Mouse (Mus musculus) stomach, embryonic 15.5 days (tissue): ENCODE measurements around the gene Cyp2c55. TPM values are rescaled to one million over a fixed set of nuclear protein-coding genes. Genes with fewer than 3 reads are reported as not detected.

Experiments used
- ATAC-seq: fragments of 200-750 bp; cut with Nextera tagmentation; 2 replicates; pipeline ENCODE4 v1.8.0; 2017; ENCODE audit warnings: low read depth, moderate number of reproducible peaks, moderate TSS enrichment; ENCODE audit not compliant: insufficient read depth, low FRiP score
- H3K27ac ChIP-seq: fragments of 300-500 bp; sonication (generic); 2 replicates; pipeline ENCODE4 v1.5.1; 2015; ENCODE audit warnings: mild to moderate bottlenecking, inconsistent platforms
- H3K27me3 ChIP-seq: fragments of 300-500 bp; sonication (generic); replicated peaks from 2 replicates; pipeline ENCODE4 v1.6.1; 2015; ENCODE audit warnings: inconsistent platforms
- H3K36me3 ChIP-seq: fragments of 300-500 bp; sonication (generic); 2 replicates; pipeline ENCODE4 v1.6.1; 2015; ENCODE audit warnings: inconsistent platforms
- H3K4me1 ChIP-seq: fragments of 300-500 bp; sonication (generic); 2 replicates; pipeline ENCODE4 v1.6.1; 2015; ENCODE audit warnings: inconsistent platforms
- H3K4me2 ChIP-seq: fragments of 300-500 bp; sonication (generic); 2 replicates; pipeline ENCODE4 v1.6.1; 2015; ENCODE audit warnings: mild to moderate bottlenecking, inconsistent platforms
- H3K4me3 ChIP-seq: fragments of 300-500 bp; sonication (generic); replicated peaks from 2 replicates; pipeline ENCODE4 v1.5.1; 2015; ENCODE audit warnings: inconsistent platforms
- H3K9ac ChIP-seq: fragments of 300-500 bp; sonication (generic); 2 replicates; pipeline ENCODE4 v1.6.1; 2015; ENCODE audit warnings: inconsistent platforms
- H3K9me3 ChIP-seq: fragments of 300-500 bp; sonication (generic); 2 replicates; pipeline ENCODE4 v1.6.1; 2016; ENCODE audit warnings: inconsistent platforms
- WGBS: fragments of 180-500 bp; shearing (Covaris S2); methylation state at CpG from one replicate; pipeline ENCODE4 v1.1.7; 2015; 5-methylcytosine and 5-hydroxymethylcytosine counted together
- polyA plus RNA-seq: library from polyadenylated mRNA; unstranded; fragments of >200 nt; fragmentation: Nextera tagmentation; extraction: Ambion mirVana; gene quantifications from 2 replicates; pipeline ENCODE4 v1.2.1, GENCODE M21; 2015

Gene Cyp2c55
- polyA plus RNA-seq: 0.60 and 0.68 TPM in 2 replicates

DNA sequence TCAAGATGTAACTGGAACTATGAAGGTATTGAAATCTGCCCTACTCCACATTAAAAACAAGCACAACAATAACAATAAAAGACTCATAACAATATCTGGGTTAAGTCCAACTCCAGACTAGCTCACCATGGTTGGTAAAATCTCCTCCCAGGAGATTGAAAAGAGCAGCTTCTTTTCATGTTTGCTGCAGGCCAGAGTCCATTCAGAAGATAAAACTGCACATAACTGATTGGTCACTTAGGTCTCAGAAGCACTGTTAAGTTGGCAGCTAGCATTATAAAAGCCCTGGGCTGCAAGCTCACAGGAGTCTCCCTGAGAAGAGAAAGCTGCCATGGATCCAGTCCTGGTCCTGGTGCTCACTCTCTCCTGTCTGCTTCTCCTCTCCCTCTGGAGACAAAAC, at the start of gene Cyp2c55:
Cyp2c55 (plus strand) TSS at position 305 of the 400 bp plus-strand sequence.
- ATAC-seq: no peak
- Histone ChIP-seq H3K9ac (no peak within 1 kb of the TSS), H3K27me3 (no peaks in the 10 kb centered on the region), H3K36me3 (no peaks in the 10 kb centered on the region), H3K4me3 (no peak within 1 kb of the TSS), H3K4me1 (no peaks in the 10 kb centered on the region), H3K9me3 (no peaks in the 10 kb centered on the region), H3K4me2 (no peak within 1 kb of the TSS), H3K27ac (no peak within 1 kb of the TSS)

DNA sequence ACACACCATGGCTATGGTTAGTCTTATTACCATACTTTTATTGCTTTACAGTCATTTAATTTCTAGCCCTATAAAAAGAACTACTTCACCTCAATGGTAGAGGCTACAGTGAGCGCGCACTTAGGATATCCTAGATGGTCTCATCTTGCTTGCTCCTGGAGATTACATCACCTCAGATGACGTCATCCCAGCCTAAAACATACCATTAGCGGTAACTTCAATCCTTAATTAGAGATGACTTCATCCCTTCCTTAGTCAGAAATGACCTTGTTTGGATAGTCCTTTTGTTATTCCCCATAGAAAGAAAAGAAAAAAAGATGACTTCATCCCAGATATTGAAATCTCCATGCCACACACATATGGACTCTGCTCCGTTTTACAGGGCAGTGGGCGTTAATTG, 36.1 kb upstream of the Cyp2c55 start:
- H3K4me3 ChIP-seq: no peak overlapping the region
- WGBS: 83% methylated on average over 6 of the region's 6 CpGs
- H3K27ac ChIP-seq: no peak overlapping the region
- no peak overlapping the region for H3K9ac ChIP-seq
- no peak for ATAC-seq
- peaks cover 3% of the 10 kb centered on the region; the same call in 1 of the 2 replicates for H3K36me3 ChIP-seq
- no peaks in the 10 kb centered on the region for H3K27me3 ChIP-seq
- H3K9me3 ChIP-seq: no peaks in the 10 kb centered on the region
- no peak overlapping the region for H3K4me2 ChIP-seq
- H3K4me1 ChIP-seq: no peaks in the 10 kb centered on the region

DNA sequence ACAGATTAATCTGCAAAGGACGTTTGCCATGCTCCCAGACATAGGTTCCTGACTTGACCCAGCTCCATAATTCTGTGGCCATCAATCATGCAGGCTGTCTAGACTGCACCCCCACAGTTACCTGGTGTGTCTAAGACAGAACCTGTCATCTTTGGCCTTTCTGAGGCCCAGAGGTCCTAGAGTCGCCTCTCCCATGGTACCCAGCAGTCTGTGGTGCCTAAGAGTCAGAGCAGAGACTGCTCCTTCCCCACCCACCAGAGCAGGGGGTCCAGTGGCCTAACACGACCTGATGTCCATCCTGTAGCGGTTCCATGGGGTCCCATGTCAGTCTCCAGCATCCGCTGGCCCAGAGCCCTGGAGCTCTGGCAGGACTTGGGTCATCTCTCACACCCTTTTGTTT, 34.2 kb upstream of the Cyp2c55 start:
- WGBS: 72% methylated on average over 5 of the region's 5 CpGs

DNA sequence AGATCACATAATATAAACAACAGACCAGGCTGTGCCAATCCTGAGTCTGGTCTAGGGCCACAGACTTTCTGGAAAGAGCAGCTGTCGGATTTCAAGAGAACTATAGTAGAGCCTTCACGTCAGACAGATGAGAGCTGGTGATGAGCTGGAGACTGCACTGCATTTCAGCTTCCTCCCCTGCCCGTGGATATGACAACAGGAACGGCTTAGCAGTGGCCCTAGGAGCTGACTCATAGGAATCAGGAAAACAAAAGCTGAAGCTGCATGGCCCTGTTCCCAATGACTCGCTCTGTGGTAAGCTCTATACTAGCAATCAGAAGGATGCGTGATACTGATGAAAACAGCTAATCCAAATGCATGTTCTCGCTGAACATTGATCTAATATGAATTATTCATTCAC, 33.2 kb upstream of the Cyp2c55 start:
- H3K36me3 ChIP-seq: peaks cover 3% of the 10 kb centered on the region; the same call in 1 of the 2 replicates
- H3K9ac ChIP-seq: no peak overlapping the region
- H3K4me2 ChIP-seq: no peak overlapping the region
- H3K27ac ChIP-seq: no peak overlapping the region
- 41% methylated on average over 7 of the region's 7 CpGs for WGBS
- no peaks in the 10 kb centered on the region for H3K4me1 ChIP-seq
- 0 out of 2 replicates have a peak, but pooled peaks have one; percentile 39 for ATAC-seq
- no peaks in the 10 kb centered on the region for H3K9me3 ChIP-seq
- no peaks in the 10 kb centered on the region for H3K27me3 ChIP-seq
- no peak overlapping the region for H3K4me3 ChIP-seq

More for the DNA sequence above, 34.2 kb upstream of the Cyp2c55 start:
- ATAC-seq: no peak
- no peak overlapping the region for H3K27ac ChIP-seq
- H3K4me3 ChIP-seq: no peak overlapping the region
- H3K9me3 ChIP-seq: no peaks in the 10 kb centered on the region
- H3K4me2 ChIP-seq: no peak overlapping the region
- no peak overlapping the region for H3K9ac ChIP-seq
- no peaks in the 10 kb centered on the region for H3K4me1 ChIP-seq
- peaks cover 3% of the 10 kb centered on the region; the same call in 1 of the 2 replicates for H3K36me3 ChIP-seq
- no peaks in the 10 kb centered on the region for H3K27me3 ChIP-seq

DNA sequence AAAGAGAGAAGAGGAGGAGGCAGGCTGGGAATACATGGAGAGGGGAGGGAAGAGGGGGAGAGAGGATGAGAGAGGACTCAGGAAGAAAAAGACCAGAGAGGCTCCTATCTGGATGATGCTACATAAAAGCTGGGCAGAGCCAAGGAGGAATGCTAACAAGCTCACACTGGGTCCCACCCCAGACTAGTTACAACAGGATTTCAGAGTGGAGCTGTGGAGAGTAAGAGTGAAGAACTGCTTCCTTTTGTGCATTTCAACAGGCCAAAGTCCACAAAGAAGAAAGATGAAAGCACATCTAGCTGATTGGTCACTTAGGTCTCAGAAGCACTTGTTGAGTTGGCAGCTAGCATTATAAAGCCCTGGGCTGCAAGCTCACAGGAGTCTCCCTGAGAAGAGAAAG, 30.6 kb upstream of the Cyp2c55 start:
- no peaks in the 10 kb centered on the region for H3K27me3 ChIP-seq
- peak; percentile 39; the same call in 1 of the 2 replicates for ATAC-seq

DNA sequence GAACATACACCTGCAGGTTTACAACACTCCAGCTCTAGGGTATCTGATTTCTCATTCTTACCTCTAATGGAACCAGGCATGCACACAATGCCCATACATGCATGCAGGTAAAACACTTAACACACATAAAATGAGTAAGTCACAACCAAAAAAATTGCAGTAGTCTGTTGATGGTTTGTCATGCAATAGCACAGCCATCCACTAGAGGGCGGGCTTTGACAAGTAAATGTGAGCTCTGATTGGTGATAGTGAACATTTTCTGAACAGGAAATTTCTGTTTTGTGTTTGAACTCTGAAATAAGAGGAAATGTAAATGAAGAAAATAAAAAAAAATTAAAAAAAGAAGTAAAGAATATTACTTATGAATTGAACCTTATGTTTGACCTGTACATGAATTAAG, 24.9 kb upstream of the Cyp2c55 start:
- no peaks in the 10 kb centered on the region for H3K4me1 ChIP-seq
- ATAC-seq: no peak
- 0% methylated on average over 1 of the region's 1 CpGs for WGBS

More for the DNA sequence above, 30.6 kb upstream of the Cyp2c55 start:
- Histone ChIP-seq H3K4me1 (no peaks in the 10 kb centered on the region), H3K27ac (no peak overlapping the region), H3K9ac (no peak overlapping the region), H3K4me2 (no peak overlapping the region), H3K36me3 (peaks cover 3% of the 10 kb centered on the region; the same call in 1 of the 2 replicates), H3K9me3 (no peaks in the 10 kb centered on the region), H3K4me3 (no peak overlapping the region)

DNA sequence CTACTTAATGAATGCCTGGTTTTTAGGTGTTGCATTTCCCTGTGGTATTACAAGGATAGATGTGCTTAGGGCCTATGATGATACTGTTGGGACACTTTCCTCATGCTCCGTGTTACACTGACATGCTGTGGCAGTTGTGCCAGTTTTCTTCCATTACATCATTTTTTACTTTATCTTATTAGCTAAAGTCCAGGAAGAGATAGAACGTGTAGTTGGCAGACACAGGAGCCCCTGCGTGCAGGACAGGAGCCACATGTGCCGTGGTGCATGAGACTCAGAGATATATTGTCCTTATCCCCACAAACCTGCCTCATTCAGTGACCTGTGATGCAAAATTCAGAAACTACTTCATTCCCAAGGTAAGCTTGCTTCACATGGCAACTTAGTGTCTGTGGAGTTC, 8.6 kb upstream of the Cyp2c55 start:
- Histone ChIP-seq H3K4me3 (no peak overlapping the region), H3K4me1 (no peaks in the 10 kb centered on the region), H3K27me3 (no peaks in the 10 kb centered on the region), H3K9me3 (no peaks in the 10 kb centered on the region), H3K4me2 (no peak overlapping the region), H3K9ac (no peak overlapping the region), H3K36me3 (no peaks in the 10 kb centered on the region), H3K27ac (no peak overlapping the region)
- no peak for ATAC-seq
- WGBS: 77% methylated on average over 4 of the region's 4 CpGs

More for the DNA sequence above, 24.9 kb upstream of the Cyp2c55 start:
- Histone ChIP-seq H3K36me3 (no peaks in the 10 kb centered on the region), H3K9ac (no peak overlapping the region), H3K4me3 (no peak overlapping the region), H3K9me3 (no peaks in the 10 kb centered on the region), H3K27me3 (no peaks in the 10 kb centered on the region), H3K27ac (no peak overlapping the region), H3K4me2 (no peak overlapping the region)

DNA sequence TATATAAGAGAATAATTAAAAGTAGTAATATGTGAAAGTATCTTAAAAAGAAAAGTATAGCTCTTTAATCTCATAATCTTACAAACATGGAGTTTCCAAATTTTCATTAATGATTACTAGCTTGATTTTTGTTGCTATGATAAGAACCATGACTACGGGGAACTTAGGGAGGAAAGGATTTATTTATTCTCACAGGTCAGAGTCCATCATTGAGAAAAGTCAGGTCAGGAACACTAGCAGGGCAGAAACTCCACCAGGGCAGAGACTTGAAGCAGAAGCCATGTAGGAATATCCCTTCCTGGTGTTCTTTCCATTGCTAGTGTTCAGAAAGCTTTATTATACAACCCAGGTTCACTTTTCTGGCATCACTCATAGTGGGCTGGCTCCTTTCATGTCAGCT, 8.1 kb upstream of the Cyp2c55 start:
- no peak overlapping the region for H3K27ac ChIP-seq
- ATAC-seq: no peak
- no peaks in the 10 kb centered on the region for H3K27me3 ChIP-seq
- 52% methylated on average over 1 of the region's 1 CpGs for WGBS
- H3K9me3 ChIP-seq: no peaks in the 10 kb centered on the region
- no peak overlapping the region for H3K4me3 ChIP-seq
- H3K36me3 ChIP-seq: no peaks in the 10 kb centered on the region
- no peak overlapping the region for H3K4me2 ChIP-seq
- no peak overlapping the region for H3K9ac ChIP-seq
- H3K4me1 ChIP-seq: no peaks in the 10 kb centered on the region

DNA sequence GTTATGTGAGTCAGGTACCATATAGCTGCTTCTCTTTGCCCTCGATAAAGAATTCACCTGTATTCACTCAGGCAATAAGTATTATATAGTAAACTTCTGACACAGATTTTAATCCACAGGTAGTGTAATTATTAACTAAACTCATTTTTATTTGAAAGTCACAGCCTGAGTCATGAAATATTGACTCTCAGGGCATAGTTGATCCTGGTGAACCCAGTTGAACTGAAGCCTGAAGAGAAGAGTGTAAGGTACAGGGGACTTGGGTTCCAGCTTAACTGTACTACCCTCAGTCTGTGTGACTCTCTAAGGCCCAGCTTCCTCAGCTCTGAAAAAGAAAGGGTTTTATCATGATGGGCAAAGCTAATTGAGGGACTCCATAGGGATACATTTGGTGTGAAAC, 1.7 kb upstream of the Cyp2c55 start:
- Histone ChIP-seq H3K27ac (no peak overlapping the region), H3K4me2 (no peak overlapping the region), H3K4me1 (no peaks in the 10 kb centered on the region), H3K36me3 (no peaks in the 10 kb centered on the region), H3K27me3 (no peaks in the 10 kb centered on the region), H3K9ac (no peak overlapping the region), H3K4me3 (no peak overlapping the region), H3K9me3 (no peaks in the 10 kb centered on the region)
- WGBS: 56% methylated on average over 1 of the region's 1 CpGs
- no peak; the same call in 1 of the 2 replicates for ATAC-seq

DNA sequence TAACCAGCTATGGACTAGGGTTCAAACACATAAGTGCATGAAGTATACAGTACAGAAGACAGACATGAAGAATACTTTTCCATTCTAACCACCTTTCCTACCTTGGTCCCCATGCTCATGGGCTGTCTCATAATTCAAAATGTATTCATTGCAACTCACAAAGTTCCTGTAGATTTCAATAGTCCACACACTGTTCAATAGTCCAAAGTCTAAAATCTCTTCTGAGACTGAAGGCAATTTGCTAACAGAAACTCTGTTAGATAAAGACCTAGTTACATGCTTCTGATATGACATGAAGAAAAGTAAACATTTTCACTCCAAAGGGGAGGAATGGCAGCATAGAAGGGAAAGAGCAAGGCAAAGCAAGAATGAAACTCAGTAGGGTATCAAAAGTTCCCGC, 51.1 kb downstream of the Cyp2c55 start:
- ATAC-seq: no peak
- Histone ChIP-seq H3K4me1 (no peaks in the 10 kb centered on the region), H3K36me3 (no peaks in the 10 kb centered on the region), H3K27me3 (no peaks in the 10 kb centered on the region), H3K4me3 (no peak overlapping the region), H3K9ac (no peak overlapping the region), H3K4me2 (no peak overlapping the region), H3K27ac (no peak overlapping the region), H3K9me3 (no peaks in the 10 kb centered on the region)
- WGBS: 91% methylated on average over 1 of the region's 1 CpGs

DNA sequence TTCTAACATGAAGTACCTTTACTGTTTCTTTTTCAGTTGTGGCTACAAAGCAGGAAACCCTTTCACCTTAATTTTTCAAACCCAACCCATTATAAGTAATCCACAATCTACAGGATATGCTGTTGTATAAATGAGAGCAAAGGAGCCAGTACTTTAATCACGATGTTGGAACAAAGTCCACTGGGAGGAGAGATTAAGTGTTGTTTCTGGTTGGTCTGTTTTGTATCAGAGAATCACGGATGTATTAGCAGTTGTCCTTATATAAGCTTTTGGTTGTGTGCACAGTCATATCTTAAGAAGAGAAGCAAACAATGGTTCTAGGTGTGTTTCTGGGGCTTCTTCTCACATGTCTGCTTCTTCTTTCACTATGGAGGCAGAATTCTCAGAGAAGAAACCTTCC, 53.9 kb downstream of the Cyp2c55 start, which contains the start of gene Cyp2c65:
Cyp2c65 (plus strand) TSS at position 297 of the 400 bp plus-strand sequence.
- H3K27ac ChIP-seq: no peak within 1 kb of the TSS
- no peak within 1 kb of the TSS for H3K4me2 ChIP-seq
- no peaks in the 10 kb centered on the region for H3K4me1 ChIP-seq
- ATAC-seq: no peak
- H3K36me3 ChIP-seq: no peaks in the 10 kb centered on the region
- H3K27me3 ChIP-seq: no peaks in the 10 kb centered on the region
- no peak within 1 kb of the TSS for H3K9ac ChIP-seq
- WGBS: 53% methylated on average over 2 of the region's 2 CpGs
- no peaks in the 10 kb centered on the region for H3K9me3 ChIP-seq
- no peak within 1 kb of the TSS for H3K4me3 ChIP-seq
